Mouse (Mus musculus): Measurements from ENCODE around the gene Slc6a5. TPM values are rescaled to one million over a fixed set of nuclear protein-coding genes. Genes with fewer than 3 reads are reported as not detected.
"Not testable (repeated sequence)": the region's sequence is repeated elsewhere in the genome, so short reads cannot be mapped to it uniquely, and the experiment has no call there.

Slc6a5 gene
- polyA plus RNA-seq, 1 experiment from 2014 or later, result 0.05 TPM

- ATAC-seq (ENCODE audit: low FRiP score, low TSS enrichment), result no peak
- H3K4me1 ChIP-seq (ENCODE audit: insufficient read depth, low read length), result 0 out of 2 replicates have a peak, but pooled peaks cover 5% of the 10 kb centered on the region
- WGBS, result 48% methylated on average over 3 of the region's 3 CpGs
- no peak overlapping the region for H3K9ac ChIP-seq (replicated peaks; ENCODE audit: low read length)
- H3K36me3 ChIP-seq (ENCODE audit: insufficient read depth, low read length), result no peaks in the 10 kb centered on the region
- no peak overlapping the region for H3K4me2 ChIP-seq (replicated peaks; ENCODE audit: low read depth, low read length)
- no peak overlapping the region for H3K4me3 ChIP-seq (ENCODE audit: low read length)
- H3K27ac ChIP-seq (ENCODE audit: low read length), result no peak overlapping the region
- no peaks in the 10 kb centered on the region for H3K9me3 ChIP-seq (ENCODE audit: low read length)
- no peaks in the 10 kb centered on the region for H3K27me3 ChIP-seq (ENCODE audit: insufficient read depth, low read length)
These were observed 18.6 kb downstream of the Slc6a5 start for GRCm38 (mm10) chr7:49928571-49928970.

GRCm38 (mm10) chr7:49929999-49930398, 20.1 kb downstream of the Slc6a5 start:
- no peaks in the 10 kb centered on the region for H3K27me3 ChIP-seq (ENCODE audit: insufficient read depth, low read length)
- no peak overlapping the region for H3K4me2 ChIP-seq (replicated peaks; ENCODE audit: low read depth, low read length)
- H3K4me1 ChIP-seq (ENCODE audit: insufficient read depth, low read length), result 0 out of 2 replicates have a peak, but pooled peaks cover 5% of the 10 kb centered on the region
- H3K36me3 ChIP-seq (ENCODE audit: insufficient read depth, low read length), result no peaks in the 10 kb centered on the region
- H3K9ac ChIP-seq (replicated peaks; ENCODE audit: low read length), result no peak overlapping the region
- H3K4me3 ChIP-seq (ENCODE audit: low read length), result no peak overlapping the region
- ATAC-seq (ENCODE audit: low FRiP score, low TSS enrichment), result no peak
- H3K27ac ChIP-seq (ENCODE audit: low read length), result no peak overlapping the region
- H3K9me3 ChIP-seq (ENCODE audit: low read length), result no peaks in the 10 kb centered on the region
- WGBS, result 25% methylated on average over 4 of the region's 4 CpGs

GRCm38 (mm10) chr7:49933386-49934115, 23.6 kb downstream of the Slc6a5 start:
- H3K4me2 ChIP-seq (replicated peaks; ENCODE audit: low read depth, low read length); H3K9ac ChIP-seq (replicated peaks; ENCODE audit: low read length); H3K4me3 ChIP-seq (ENCODE audit: low read length); H3K27ac ChIP-seq (ENCODE audit: low read length); H3K9me3 ChIP-seq (ENCODE audit: low read length); ATAC-seq (ENCODE audit: low FRiP score, low TSS enrichment); H3K36me3 ChIP-seq (ENCODE audit: insufficient read depth, low read length); H3K27me3 ChIP-seq (ENCODE audit: insufficient read depth, low read length); H3K4me1 ChIP-seq (ENCODE audit: insufficient read depth, low read length): not testable (repeated sequence)
- 85% methylated on average over 14 of the region's 14 CpGs for WGBS

- no peak overlapping the region for H3K4me3 ChIP-seq (ENCODE audit: low read length)
- no peaks in the 10 kb centered on the region for H3K27me3 ChIP-seq (ENCODE audit: insufficient read depth, low read length)
- H3K4me2 ChIP-seq (replicated peaks; ENCODE audit: low read depth, low read length), result no peak overlapping the region
- no peak overlapping the region for H3K27ac ChIP-seq (ENCODE audit: low read length)
- no peak overlapping the region for H3K9ac ChIP-seq (replicated peaks; ENCODE audit: low read length)
- H3K36me3 ChIP-seq (ENCODE audit: insufficient read depth, low read length), result no peaks in the 10 kb centered on the region
- no peaks in the 10 kb centered on the region for H3K9me3 ChIP-seq (ENCODE audit: low read length)
- no peak for ATAC-seq (ENCODE audit: low FRiP score, low TSS enrichment)
- no peaks in the 10 kb centered on the region for H3K4me1 ChIP-seq (ENCODE audit: insufficient read depth, low read length)
- 92% methylated on average over 3 of the region's 3 CpGs for WGBS
These were observed 26.9 kb downstream of the Slc6a5 start for GRCm38 (mm10) chr7:49936821-49937220.

- H3K36me3 ChIP-seq (ENCODE audit: insufficient read depth, low read length), result no peaks in the 10 kb centered on the region
- ATAC-seq (ENCODE audit: low FRiP score, low TSS enrichment), result peak; percentile 73; the same call in 1 of the 2 replicates
- WGBS, result 48% methylated on average over 3 of the region's 3 CpGs
- H3K27ac ChIP-seq (ENCODE audit: low read length), result no peak overlapping the region
- no peaks in the 10 kb centered on the region for H3K27me3 ChIP-seq (ENCODE audit: insufficient read depth, low read length)
- no peak overlapping the region for H3K4me2 ChIP-seq (replicated peaks; ENCODE audit: low read depth, low read length)
- H3K9me3 ChIP-seq (ENCODE audit: low read length), result no peaks in the 10 kb centered on the region
- no peak overlapping the region for H3K4me3 ChIP-seq (ENCODE audit: low read length)
- H3K9ac ChIP-seq (replicated peaks; ENCODE audit: low read length), result no peak overlapping the region
- H3K4me1 ChIP-seq (ENCODE audit: insufficient read depth, low read length), result no peaks in the 10 kb centered on the region
These were observed 32.1 kb downstream of the Slc6a5 start for GRCm38 (mm10) chr7:49942023-49942422.

- Histone ChIP-seq H3K9me3 (ENCODE audit: low read length) (no peaks in the 10 kb centered on the region), H3K27me3 (ENCODE audit: insufficient read depth, low read length) (no peaks in the 10 kb centered on the region), H3K36me3 (ENCODE audit: insufficient read depth, low read length) (no peaks in the 10 kb centered on the region), H3K4me3 (ENCODE audit: low read length) (no peak overlapping the region), H3K4me1 (ENCODE audit: insufficient read depth, low read length) (no peaks in the 10 kb centered on the region), H3K4me2 (replicated peaks; ENCODE audit: low read depth, low read length) (no peak overlapping the region), H3K9ac (replicated peaks; ENCODE audit: low read length) (no peak overlapping the region), H3K27ac (ENCODE audit: low read length) (no peak overlapping the region)
- 59% methylated on average over 5 of the region's 5 CpGs for WGBS
- ATAC-seq (ENCODE audit: low FRiP score, low TSS enrichment), result peak; percentile 47; the same call in 1 of the 2 replicates
These were observed 32.5 kb downstream of the Slc6a5 start for GRCm38 (mm10) chr7:49942490-49942889.

- Histone ChIP-seq H3K4me1 (ENCODE audit: insufficient read depth, low read length) (no peaks in the 10 kb centered on the region), H3K9ac (replicated peaks; ENCODE audit: low read length) (no peak overlapping the region), H3K4me3 (ENCODE audit: low read length) (no peak overlapping the region), H3K27me3 (ENCODE audit: insufficient read depth, low read length) (no peaks in the 10 kb centered on the region), H3K36me3 (ENCODE audit: insufficient read depth, low read length) (no peaks in the 10 kb centered on the region), H3K9me3 (ENCODE audit: low read length) (no peaks in the 10 kb centered on the region), H3K4me2 (replicated peaks; ENCODE audit: low read depth, low read length) (no peak overlapping the region), H3K27ac (ENCODE audit: low read length) (no peak overlapping the region)
- ATAC-seq (ENCODE audit: low FRiP score, low TSS enrichment), result no peak
- 93% methylated on average over 9 of the region's 9 CpGs for WGBS
These were observed 36.7 kb downstream of the Slc6a5 start for GRCm38 (mm10) chr7:49946691-49947090.

- Histone ChIP-seq H3K4me3 (ENCODE audit: low read length) (no peak overlapping the region), H3K9ac (replicated peaks; ENCODE audit: low read length) (no peak overlapping the region), H3K27me3 (ENCODE audit: insufficient read depth, low read length) (no peaks in the 10 kb centered on the region), H3K9me3 (ENCODE audit: low read length) (no peaks in the 10 kb centered on the region), H3K4me1 (ENCODE audit: insufficient read depth, low read length) (peaks cover 4% of the 10 kb centered on the region; the same call in 1 of the 2 replicates), H3K27ac (ENCODE audit: low read length) (no peak overlapping the region), H3K36me3 (ENCODE audit: insufficient read depth, low read length) (no peaks in the 10 kb centered on the region), H3K4me2 (replicated peaks; ENCODE audit: low read depth, low read length) (no peak overlapping the region)
- 52% methylated on average over 4 of the region's 4 CpGs for WGBS
- no peak for ATAC-seq (ENCODE audit: low FRiP score, low TSS enrichment)
These were observed 43.7 kb downstream of the Slc6a5 start for GRCm38 (mm10) chr7:49953546-49954181.

GRCm38 (mm10) chr7:49954834-49955233, 44.9 kb downstream of the Slc6a5 start:
- Histone ChIP-seq H3K4me2 (replicated peaks; ENCODE audit: low read depth, low read length) (no peak overlapping the region), H3K36me3 (ENCODE audit: insufficient read depth, low read length) (no peaks in the 10 kb centered on the region), H3K4me3 (ENCODE audit: low read length) (no peak overlapping the region), H3K4me1 (ENCODE audit: insufficient read depth, low read length) (peaks cover 4% of the 10 kb centered on the region; the same call in 1 of the 2 replicates), H3K9ac (replicated peaks; ENCODE audit: low read length) (no peak overlapping the region), H3K9me3 (ENCODE audit: low read length) (no peaks in the 10 kb centered on the region), H3K27me3 (ENCODE audit: insufficient read depth, low read length) (no peaks in the 10 kb centered on the region), H3K27ac (ENCODE audit: low read length) (no peak overlapping the region)
- WGBS, result 16% methylated on average over 7 of the region's 7 CpGs
- ATAC-seq (ENCODE audit: low FRiP score, low TSS enrichment), result no peak

GRCm38 (mm10) chr7:49957142-49957541, 47.2 kb downstream of the Slc6a5 start:
- WGBS, result 11% methylated on average over 3 of the region's 3 CpGs
- ATAC-seq (ENCODE audit: low FRiP score, low TSS enrichment), result peak; percentile 63; the same call in 1 of the 2 replicates
- Histone ChIP-seq H3K27ac (ENCODE audit: low read length) (no peak overlapping the region), H3K4me1 (ENCODE audit: insufficient read depth, low read length) (peaks cover 4% of the 10 kb centered on the region; the same call in 1 of the 2 replicates), H3K4me2 (replicated peaks; ENCODE audit: low read depth, low read length) (no peak overlapping the region), H3K27me3 (ENCODE audit: insufficient read depth, low read length) (no peaks in the 10 kb centered on the region), H3K4me3 (ENCODE audit: low read length) (no peak overlapping the region), H3K36me3 (ENCODE audit: insufficient read depth, low read length) (no peaks in the 10 kb centered on the region), H3K9me3 (ENCODE audit: low read length) (no peaks in the 10 kb centered on the region), H3K9ac (replicated peaks; ENCODE audit: low read length) (no peak overlapping the region)

Measured in kidney, embryonic 16.5 days (tissue).